Mouse (Mus musculus): ENCODE measurements at regions not wholly inside any gene's neighbourhood (a gene's known extent, or its start where the extent isn't known, plus 50 kb on each side); places are given as distances from the start of the nearest gene placed in this dataset.

GRCm38 (mm10) chr13:59916166-59917044 is 93.5 kb upstream of the Tut7 start:
- TF ChIP-seq TAL1 (IDR thresholded peaks at IDR 0.05; ENCODE audit: low read length) = no peak
- no peak for TF ChIP-seq GATA1 (IDR thresholded peaks at IDR 0.05; ENCODE audit: low read length)
